Mouse (Mus musculus): ENCODE data around the gene Olfr137. TPM values are rescaled to one million over a fixed set of nuclear protein-coding genes. Genes with fewer than 3 reads are reported as not detected.

Gene Olfr137
- polyA plus RNA-seq (2014; fragmentation: Illumina TruSeq; extraction: RNeasy Lipid Tissue Mini Kit (QIAGEN cat#74804); ENCODE audit: low read depth, low replicate concordance): not detected

DNA sequence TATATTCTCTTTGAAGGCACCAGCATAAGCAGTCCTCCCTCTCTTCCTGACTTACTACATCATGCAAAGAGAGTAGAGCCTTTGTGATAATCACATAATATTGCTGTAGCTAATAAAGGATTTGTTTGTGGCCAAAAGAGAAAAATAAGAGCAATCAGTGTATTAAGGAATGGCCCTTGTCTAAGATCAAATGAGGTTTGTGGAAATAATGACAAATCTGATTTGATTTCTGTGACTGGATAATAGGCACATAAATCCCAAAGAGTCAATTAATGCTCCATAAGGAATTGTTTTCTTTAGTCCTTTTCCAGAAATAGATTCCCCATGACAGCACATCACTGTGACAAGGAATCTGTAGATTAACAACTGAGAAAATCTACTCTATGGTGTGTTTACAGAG lies at the start of gene Olfr137:
Olfr137 (minus strand) TSS at position 101 of the 400 bp plus-strand sequence.

DNA sequence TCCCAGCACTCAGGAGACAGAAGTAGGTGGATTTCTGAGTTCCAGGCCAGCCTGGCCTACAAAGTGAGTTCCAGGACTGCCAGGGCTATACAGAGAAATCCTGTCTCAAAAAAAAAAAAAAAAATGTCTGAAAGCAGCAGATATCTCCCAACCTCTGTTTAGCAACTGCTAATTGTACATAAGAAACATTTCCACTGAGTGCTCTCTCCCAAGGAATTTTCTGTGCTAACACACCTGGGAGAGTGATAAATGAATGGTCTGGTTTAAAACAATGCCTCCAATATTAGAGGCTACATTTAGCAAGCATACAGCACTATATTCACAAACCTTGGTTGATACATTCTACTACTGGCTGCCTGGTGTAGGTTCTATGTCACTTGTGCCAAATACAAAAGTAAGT lies 22.2 kb upstream of the Olfr137 start, which contains the start of gene Olfr136:
Olfr136 (plus strand) TSS at position 301 of the 400 bp plus-strand sequence.

DNA sequence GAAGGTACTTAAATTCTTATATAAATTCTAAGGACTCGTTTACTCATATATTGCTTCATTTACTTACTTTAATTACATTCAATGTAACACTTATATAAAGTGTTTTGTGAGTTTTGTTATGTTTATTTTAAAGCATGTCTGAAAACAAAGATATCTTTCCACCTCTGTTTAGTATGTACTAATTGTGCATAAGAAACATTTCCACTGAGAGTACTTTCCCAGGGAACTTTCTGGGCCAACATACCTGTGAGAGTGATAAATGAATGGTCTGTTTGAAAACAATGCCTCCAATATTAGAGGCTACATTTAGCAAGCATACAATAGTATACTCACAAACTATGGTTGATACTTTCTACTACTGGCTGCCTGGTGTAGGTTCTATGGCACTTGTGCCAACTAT lies 46.6 kb downstream of the Olfr137 start, which contains the start of gene Olfr138:
Olfr138 (plus strand) TSS at position 301 of the 400 bp plus-strand sequence.

Other genes with a start within 250 kb of the Olfr137 start
- gene Olfr129, start 247.5 kb downstream of the Olfr137 start, polyA plus RNA-seq (2014; fragmentation: Illumina TruSeq; extraction: RNeasy Lipid Tissue Mini Kit (QIAGEN cat#74804); ENCODE audit: low read depth, low replicate concordance): not detected
- gene Olfr130, start 243.6 kb downstream of the Olfr137 start, polyA plus RNA-seq (2014; fragmentation: Illumina TruSeq; extraction: RNeasy Lipid Tissue Mini Kit (QIAGEN cat#74804); ENCODE audit: low read depth, low replicate concordance): not detected
- gene Olfr131, start 218.9 kb downstream of the Olfr137 start, polyA plus RNA-seq (2014; fragmentation: Illumina TruSeq; extraction: RNeasy Lipid Tissue Mini Kit (QIAGEN cat#74804); ENCODE audit: low read depth, low replicate concordance): not detected
- not detected for gene Olfr132, start 173.0 kb downstream of the Olfr137 start, polyA plus RNA-seq (2014; fragmentation: Illumina TruSeq; extraction: RNeasy Lipid Tissue Mini Kit (QIAGEN cat#74804); ENCODE audit: low read depth, low replicate concordance)
- gene Olfr133, start 162.3 kb downstream of the Olfr137 start, polyA plus RNA-seq (2014; fragmentation: Illumina TruSeq; extraction: RNeasy Lipid Tissue Mini Kit (QIAGEN cat#74804); ENCODE audit: low read depth, low replicate concordance): not detected
- not detected for gene Olfr134, start 136.2 kb downstream of the Olfr137 start, polyA plus RNA-seq (2014; fragmentation: Illumina TruSeq; extraction: RNeasy Lipid Tissue Mini Kit (QIAGEN cat#74804); ENCODE audit: low read depth, low replicate concordance)
- gene Olfr135, start 103.2 kb downstream of the Olfr137 start, polyA plus RNA-seq (2014; fragmentation: Illumina TruSeq; extraction: RNeasy Lipid Tissue Mini Kit (QIAGEN cat#74804); ENCODE audit: low read depth, low replicate concordance): not detected
- not detected for gene Olfr138, start 46.5 kb downstream of the Olfr137 start, polyA plus RNA-seq (2014; fragmentation: Illumina TruSeq; extraction: RNeasy Lipid Tissue Mini Kit (QIAGEN cat#74804); ENCODE audit: low read depth, low replicate concordance)
- not detected for gene Olfr136, start 22.3 kb upstream of the Olfr137 start, polyA plus RNA-seq (2014; fragmentation: Illumina TruSeq; extraction: RNeasy Lipid Tissue Mini Kit (QIAGEN cat#74804); ENCODE audit: low read depth, low replicate concordance)
- gene Esp36, start 112.6 kb upstream of the Olfr137 start, polyA plus RNA-seq (2014; fragmentation: Illumina TruSeq; extraction: RNeasy Lipid Tissue Mini Kit (QIAGEN cat#74804); ENCODE audit: low read depth, low replicate concordance): not detected
- not detected for gene Esp34, start 246.6 kb upstream of the Olfr137 start, polyA plus RNA-seq (2014; fragmentation: Illumina TruSeq; extraction: RNeasy Lipid Tissue Mini Kit (QIAGEN cat#74804); ENCODE audit: low read depth, low replicate concordance)

Data from heart, adult 10 weeks (tissue).